Mouse (Mus musculus) thymus, postnatal 10 days (tissue): ENCODE data around the gene Gprin1.

ENCODE experiments used
- DNase-seq, 2 experiments: peaks; one replicate each; pipeline ENCODE4 v3.0.0; 2021; ENCODE audit warnings: low spot score in 2 of 2

Gprin1 gene

DNA sequence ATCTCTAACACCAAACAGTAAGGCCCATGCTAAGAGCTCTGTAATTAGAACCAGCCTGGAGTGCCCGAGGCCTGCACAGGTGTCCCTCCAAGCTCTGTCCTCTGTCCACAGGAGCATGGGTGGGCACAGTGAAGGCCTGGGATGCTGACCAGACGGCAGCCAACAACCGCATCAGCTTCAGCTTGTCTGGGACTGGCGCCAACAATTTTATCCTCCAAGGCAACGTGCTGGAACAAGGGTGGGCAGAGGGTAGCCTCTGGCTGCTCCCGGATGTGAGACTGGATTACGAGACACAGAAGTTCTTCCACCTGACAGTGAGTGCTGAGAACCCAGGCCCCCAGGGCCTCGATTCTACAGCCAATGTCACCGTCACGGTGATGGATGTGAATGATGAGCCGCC is 23.5 kb downstream of the Gprin1 start:
- no peak for DNase-seq

DNA sequence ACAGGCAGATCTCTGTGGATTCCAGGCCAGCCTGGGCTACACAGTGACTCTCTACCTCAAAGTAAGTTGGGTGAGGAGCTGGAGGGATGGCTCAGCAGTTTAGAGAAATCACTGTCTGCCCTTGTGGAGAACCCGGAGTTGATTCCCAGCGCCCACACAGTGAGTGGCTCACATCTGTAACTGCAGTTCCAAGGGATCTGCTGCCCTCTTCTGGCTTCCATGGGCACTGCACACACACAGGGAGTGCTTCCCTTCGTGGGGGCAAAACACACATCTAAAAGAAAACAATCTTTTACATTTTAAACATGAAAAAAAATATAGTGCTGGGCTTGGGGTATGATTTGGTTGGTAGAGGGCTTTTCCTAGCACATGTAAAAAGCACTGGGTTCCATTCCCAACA is 26.5 kb downstream of the Gprin1 start:
- no peak for DNase-seq

DNA sequence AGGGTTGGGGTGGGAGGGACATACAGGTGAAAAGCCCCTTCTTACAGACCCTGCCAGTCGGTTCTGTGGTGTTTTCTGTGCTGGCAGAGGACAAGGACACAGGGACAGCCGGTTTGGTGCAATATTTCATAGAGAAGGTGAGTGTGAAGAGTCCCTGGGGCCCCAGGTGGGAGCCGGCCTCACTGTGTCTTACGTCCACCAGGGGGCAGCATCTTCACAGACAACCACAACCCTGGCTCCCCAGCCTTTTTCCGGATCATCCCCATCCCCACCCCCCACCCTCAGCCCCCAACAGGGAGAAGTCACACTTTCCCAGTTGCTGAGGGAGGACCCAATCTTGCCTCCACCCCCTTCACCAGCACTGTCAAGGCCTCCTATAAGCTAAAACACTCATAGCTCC is 32.8 kb downstream of the Gprin1 start:
- peak in 1 of 2 experiments; percentile 50 for DNase-seq

- no peak for DNase-seq
Observed at GRCm38 (mm10) chr13:54714996-54715395, 34.7 kb downstream of the Gprin1 start.

GRCm38 (mm10) chr13:54714393-54714792 is 35.3 kb downstream of the Gprin1 start:
- no peak for DNase-seq

GRCm38 (mm10) chr13:54710866-54711265 is 38.8 kb downstream of the Gprin1 start:
- DNase-seq: no peak

DNA sequence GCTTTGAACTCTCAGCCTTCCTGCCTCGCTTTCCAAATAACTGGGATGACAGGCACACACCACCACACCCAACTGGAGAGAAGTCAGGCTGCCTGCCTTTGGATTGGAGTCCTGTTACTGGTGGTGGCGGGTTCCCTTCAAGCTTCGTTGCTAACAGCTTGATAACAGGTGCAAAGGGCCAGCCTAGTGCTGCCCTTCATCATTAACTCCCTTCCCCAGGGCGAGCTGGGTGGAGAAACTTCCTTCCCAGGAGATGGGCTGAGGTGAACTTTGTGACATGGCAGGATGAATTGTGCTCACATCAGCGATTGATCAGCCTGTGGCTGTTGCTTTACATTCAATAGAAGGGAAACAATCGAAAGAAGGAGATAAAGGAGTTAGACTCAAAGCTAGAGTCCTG is 44.8 kb downstream of the Gprin1 start:
- DNase-seq: no peak

DNA sequence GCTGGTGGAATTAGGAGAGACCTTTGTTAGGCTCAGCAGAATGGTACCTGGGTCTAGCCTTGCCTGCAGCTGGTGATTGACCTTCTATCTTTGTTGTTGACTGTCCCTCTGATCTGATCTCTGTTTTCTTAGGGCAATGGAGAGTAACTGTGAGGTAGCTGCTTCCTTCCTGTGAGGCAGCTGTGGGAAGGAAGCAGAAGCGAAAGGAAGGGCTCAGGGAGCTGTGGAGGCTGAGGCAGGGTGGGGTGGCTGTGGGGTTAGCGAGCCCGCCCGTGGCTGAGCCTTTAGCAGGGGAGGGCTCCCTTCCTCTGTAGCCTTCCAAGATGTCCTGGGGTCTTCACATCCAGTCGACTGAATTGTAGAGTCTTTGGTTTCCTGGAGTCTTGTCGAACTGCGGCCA is 47.2 kb downstream of the Gprin1 start:
- DNase-seq: no peak

GRCm38 (mm10) chr13:54701243-54701642 is 48.4 kb downstream of the Gprin1 start, which contains the start of gene Cdhr2:
Gene Cdhr2 (plus strand): TSS chr13:54701461.
- DNase-seq: no peak

- DNase-seq: no peak
Observed at GRCm38 (mm10) chr13:54695479-54696230, 54.0 kb downstream of the Gprin1 start.

- peak; percentile 86 to 90 for DNase-seq
Observed at GRCm38 (mm10) chr13:54694348-54695060, 55.2 kb downstream of the Gprin1 start.

DNA sequence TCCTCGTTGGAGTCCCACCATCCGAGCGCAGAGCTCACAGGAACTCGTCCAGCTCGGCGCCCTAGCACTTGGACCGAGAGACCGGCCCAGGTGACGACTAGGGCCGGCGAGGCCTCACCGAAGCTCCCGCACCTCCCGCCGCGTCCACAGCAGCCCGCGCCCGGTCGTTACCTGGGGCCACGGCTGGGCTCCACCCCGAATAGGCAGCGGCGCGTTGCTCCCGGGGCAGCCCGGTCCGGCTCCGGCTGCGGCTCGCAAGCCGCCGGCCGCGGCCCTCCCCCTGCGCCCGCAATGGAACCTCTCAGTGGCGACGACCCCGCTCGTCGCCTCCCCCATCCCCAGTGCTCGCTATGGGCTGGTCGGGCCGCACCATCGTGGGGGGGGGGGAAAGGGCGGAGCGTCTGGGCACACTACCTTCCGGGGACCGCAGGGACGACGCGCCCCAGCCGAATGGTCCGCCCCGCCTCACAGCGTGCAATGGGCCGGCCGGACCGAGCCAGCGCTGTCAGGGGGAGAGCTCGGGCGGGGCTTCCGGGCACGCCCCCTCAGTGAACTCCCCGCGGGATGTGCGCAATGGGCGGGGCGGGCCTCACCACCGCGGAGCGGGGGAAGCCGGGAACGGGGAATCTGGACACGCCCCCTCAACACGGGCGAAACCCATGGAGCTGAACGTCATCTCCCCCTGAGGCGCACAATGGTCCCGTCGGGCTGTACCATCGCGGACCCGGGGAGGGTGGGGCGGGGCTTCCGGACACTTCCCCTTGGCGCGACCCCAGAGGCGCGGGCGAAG is 55.9 kb downstream of the Gprin1 start, which contains the start of gene Rnf44:
Rnf44 (minus strand) TSS at position 350 of the 790 bp plus-strand sequence.
- peak; percentile 98 to 99 for DNase-seq

DNA sequence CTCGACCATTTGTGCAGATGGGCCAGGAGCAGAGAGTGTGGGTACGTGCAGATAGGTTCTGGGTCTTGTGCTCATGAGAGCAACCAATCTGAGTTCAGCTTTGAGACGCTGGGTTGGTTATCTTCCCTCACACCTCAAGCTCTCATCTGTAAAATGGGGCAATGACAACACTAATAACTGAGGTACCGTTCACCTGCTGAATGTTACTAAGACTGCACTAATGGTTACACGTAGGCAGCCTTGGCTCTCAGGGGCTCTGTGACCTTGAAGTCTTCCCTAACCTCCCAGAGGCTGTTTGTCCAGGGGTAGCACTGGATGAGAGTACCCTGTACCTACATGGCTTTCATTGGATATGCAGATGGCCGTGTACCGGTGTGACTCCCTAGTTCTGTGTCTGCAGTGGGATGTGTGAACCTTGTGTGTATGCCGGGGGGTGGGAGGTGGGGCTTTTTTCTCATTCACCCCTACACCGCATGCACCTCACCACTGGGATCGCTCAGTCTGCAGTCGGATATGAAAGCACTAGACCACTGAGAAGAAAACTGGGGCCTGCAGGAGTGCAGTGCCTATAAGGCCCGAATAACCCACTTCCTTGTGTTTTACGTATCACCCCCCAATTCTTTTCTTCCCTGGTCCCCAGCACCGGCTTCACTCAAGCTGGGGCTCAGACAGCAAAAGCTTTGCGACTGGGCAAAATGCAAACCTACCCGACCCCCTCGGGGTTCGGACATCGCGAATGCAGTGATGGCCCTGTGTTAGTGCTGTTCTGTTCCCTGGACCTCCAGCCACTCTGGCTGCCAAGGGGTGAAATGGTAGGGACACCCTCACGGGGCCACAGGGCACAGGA is 56.7 kb downstream of the Gprin1 start:
- DNase-seq: peak in 1 of 2 experiments; percentile 42

- DNase-seq: no peak
Observed at GRCm38 (mm10) chr13:54691737-54692136, 57.9 kb downstream of the Gprin1 start.

DNA sequence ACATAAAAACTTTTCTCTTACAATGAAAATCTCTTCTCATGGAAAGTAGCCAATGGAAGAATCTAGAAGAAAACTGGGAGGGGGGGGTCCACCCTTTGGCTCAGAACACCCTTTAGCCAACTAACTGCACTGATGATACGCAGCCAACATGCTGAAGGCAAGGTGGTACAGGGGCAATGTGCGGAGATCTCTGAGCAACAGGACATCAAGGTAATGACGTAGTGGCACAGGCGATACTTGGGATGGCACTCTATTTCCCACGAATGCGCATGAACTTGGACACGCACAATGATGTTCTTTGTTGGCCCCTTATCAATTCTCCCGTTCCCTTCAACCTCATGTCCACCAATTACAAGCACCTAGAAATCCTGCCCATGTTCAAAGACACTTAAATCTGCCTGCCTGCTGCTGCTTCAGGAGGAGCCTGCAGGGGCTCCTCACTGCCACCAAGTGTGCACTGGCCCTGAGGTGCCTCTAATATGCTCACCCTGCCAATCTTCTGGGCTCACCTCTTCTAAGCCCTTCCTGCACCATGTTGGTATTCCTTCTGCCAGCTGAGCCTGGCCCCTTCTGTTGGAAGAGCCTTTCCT is 59.4 kb downstream of the Gprin1 start:
- DNase-seq: no peak

- peak; percentile 95 for DNase-seq
Observed at GRCm38 (mm10) chr13:54687575-54688424, 61.9 kb downstream of the Gprin1 start.

GRCm38 (mm10) chr13:54687096-54687495 is 62.6 kb downstream of the Gprin1 start:
- peak; percentile 86 to 87 for DNase-seq
